Mouse (Mus musculus) embryonic facial prominence, embryonic 15.5 days (tissue): ENCODE data around the gene Myh9. TPM values are rescaled to one million over a fixed set of nuclear protein-coding genes. Genes with fewer than 3 reads are reported as not detected.
"Not testable (repeated sequence)": the region's sequence is repeated elsewhere in the genome, so short reads cannot be mapped to it uniquely, and the experiment has no call there.

ENCODE experiments used
- ATAC-seq: fragments of 200-750 bp; cut with Nextera tagmentation; 2 replicates; pipeline ENCODE4 v1.8.0; 2017; ENCODE audit warnings: low read depth, moderate TSS enrichment; ENCODE audit not compliant: insufficient number of reproducible peaks, low FRiP score, low TSS enrichment
- H3K27ac ChIP-seq: fragments of 300-500 bp; sonication (generic); replicated peaks from 2 replicates; pipeline ENCODE4 v1.5.1; 2015; ENCODE audit warnings: mild to moderate bottlenecking, inconsistent platforms
- H3K27me3 ChIP-seq: fragments of 300-500 bp; sonication (generic); 2 replicates; pipeline ENCODE4 v1.6.1; 2015; ENCODE audit warnings: inconsistent platforms
- H3K36me3 ChIP-seq: fragments of 300-500 bp; sonication (generic); 2 replicates; pipeline ENCODE4 v1.6.1; 2015; ENCODE audit warnings: mild to moderate bottlenecking, inconsistent platforms
- H3K4me1 ChIP-seq: fragments of 300-500 bp; sonication (generic); 2 replicates; pipeline ENCODE4 v1.6.1; 2015; ENCODE audit warnings: inconsistent platforms
- H3K4me2 ChIP-seq: fragments of 300-500 bp; sonication (generic); replicated peaks from 2 replicates; pipeline ENCODE4 v1.6.1; 2015; ENCODE audit warnings: mild to moderate bottlenecking, inconsistent platforms
- H3K4me3 ChIP-seq: fragments of 300-500 bp; sonication (generic); replicated peaks from 2 replicates; pipeline ENCODE4 v1.5.1; 2015; ENCODE audit warnings: mild to moderate bottlenecking, inconsistent platforms
- H3K9ac ChIP-seq: fragments of 300-500 bp; sonication (generic); 2 replicates; pipeline ENCODE4 v1.6.1; 2015; ENCODE audit warnings: inconsistent platforms
- H3K9me3 ChIP-seq: fragments of 300-500 bp; sonication (generic); replicated peaks from 2 replicates; pipeline ENCODE4 v1.6.1; 2016; ENCODE audit warnings: inconsistent platforms
- WGBS: fragments of 180-500 bp; shearing (Covaris S2); methylation state at CpG from one replicate; pipeline ENCODE4 v1.1.7; 2015; 5-methylcytosine and 5-hydroxymethylcytosine counted together
- polyA plus RNA-seq: library from polyadenylated mRNA; unstranded; fragments of >200 nt; fragmentation: Nextera tagmentation; extraction: Ambion mirVana; gene quantifications from 2 replicates; pipeline ENCODE4 v1.2.1, GENCODE M21; 2015

Gene Myh9
- polyA plus RNA-seq, 1 experiment from 2014 or later = 41.1 TPM

DNA sequence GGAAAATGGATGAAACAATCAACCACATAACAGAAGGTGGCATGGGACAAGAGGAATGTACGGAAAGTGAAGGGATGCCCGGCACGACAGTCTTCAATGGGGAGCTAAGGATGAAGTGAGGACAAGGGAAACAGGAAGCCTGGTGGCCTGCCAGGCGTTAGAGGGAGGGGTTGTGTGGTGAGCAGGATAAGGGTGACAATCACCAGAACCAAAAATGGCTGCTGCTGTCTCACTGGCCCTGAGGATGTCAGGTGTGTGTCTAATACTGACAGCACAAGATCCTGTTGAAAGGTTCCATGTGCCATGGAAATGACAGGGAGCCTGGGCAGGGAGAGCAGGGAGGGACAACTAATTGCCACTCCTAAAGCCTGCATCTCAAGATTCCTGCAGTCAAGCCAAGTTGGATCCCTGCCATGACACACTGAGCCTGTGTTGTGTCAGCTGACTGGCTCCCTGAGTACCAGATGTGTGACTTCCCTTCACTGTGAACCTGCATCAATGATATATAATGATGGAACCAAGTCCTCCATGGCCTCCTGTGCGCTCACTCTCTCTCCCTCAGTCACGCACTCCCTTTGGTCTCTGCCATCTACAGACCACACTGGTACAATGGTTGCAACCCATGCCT is 116.5 kb downstream of the Myh9 start:
- ATAC-seq, H3K9ac ChIP-seq, H3K27me3 ChIP-seq, H3K4me2 ChIP-seq, H3K4me1 ChIP-seq, H3K36me3 ChIP-seq, H3K4me3 ChIP-seq, H3K27ac ChIP-seq, H3K9me3 ChIP-seq: not testable (repeated sequence)
- 69% methylated on average over 6 of the region's 6 CpGs for WGBS

DNA sequence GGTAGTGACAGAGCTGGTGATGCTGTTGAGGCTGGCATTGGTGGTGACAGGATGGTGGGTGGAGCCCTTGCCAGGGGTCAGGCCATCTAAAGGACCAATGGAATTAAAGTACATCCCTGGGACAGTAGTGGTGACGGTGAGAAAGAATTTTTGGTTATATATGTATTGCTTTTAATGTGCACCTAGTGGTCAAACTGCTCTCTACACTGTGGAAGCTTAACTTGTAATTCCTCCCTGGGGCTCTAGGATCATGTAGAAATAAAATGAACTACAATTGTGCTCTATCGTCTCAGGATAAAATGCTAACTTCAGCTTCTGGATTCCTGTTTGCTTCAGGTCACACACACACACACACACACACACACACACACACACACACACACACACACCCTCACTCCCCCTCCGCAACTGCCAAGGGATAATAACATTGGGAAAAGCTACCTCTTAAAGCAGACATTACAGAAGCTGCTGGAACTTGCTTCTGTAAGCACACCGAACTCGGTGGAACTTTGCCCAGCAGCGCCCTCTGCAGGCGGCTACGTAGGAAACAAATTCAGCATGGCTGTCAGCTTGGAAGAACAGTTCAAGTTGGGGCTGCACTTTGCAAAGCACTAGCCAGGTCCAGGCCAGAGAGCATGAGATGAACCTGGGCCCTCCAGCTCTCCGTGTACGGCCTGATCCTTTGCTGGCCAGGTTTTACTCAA is 117.6 kb downstream of the Myh9 start:
- not testable (repeated sequence) for H3K27ac ChIP-seq, H3K9ac ChIP-seq, ATAC-seq, H3K9me3 ChIP-seq, H3K36me3 ChIP-seq, H3K27me3 ChIP-seq, H3K4me3 ChIP-seq, H3K4me1 ChIP-seq, H3K4me2 ChIP-seq
- 15% methylated on average over 3 of the region's 10 CpGs for WGBS

DNA sequence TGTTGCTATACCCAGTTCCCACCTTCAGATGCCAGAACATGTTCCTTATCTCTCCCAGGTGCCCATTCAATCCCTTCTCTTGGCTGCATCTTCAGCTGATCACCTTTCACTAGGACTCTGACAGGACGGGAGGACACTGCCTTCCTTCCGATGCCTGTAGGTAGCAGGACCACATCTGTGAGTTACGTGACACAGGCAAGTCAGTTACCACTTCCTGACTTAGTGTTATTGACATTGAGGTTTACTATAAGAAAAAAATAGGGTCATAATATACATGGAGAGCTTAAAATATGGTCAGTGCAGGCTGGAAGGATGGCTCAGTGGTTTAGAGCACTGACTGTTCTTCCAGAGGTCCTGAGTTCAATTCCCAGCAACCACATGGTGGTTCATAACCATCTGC is 120.5 kb downstream of the Myh9 start:
- not testable (repeated sequence) for H3K4me1 ChIP-seq, H3K9me3 ChIP-seq, H3K27me3 ChIP-seq, H3K27ac ChIP-seq, H3K4me2 ChIP-seq, H3K9ac ChIP-seq, H3K36me3 ChIP-seq, H3K4me3 ChIP-seq, ATAC-seq
- whole genome bisulfite sequencing = no CpG with 5 or more reads among the region's 3 CpGs

DNA sequence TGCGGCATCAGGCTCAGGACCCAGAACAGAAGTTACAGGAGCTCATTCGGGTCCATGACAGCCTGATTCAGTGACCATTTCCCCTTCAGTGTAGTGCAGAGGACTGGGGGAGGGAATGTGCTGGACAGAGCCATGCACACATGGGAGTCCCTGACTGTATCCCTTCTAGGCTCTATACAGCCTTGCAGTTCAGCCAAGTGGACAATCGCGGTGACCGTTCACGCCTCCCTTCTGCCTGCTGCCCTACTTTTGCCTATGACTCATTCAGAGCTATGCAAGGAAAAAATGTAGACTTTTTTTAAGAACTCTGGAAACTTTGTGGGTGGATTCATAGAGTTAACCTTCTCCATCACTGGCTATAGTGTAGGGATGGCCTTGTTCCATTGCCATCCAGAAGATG is 123.7 kb downstream of the Myh9 start:
- H3K36me3 ChIP-seq, H3K4me1 ChIP-seq, H3K9ac ChIP-seq, H3K9me3 ChIP-seq, ATAC-seq, H3K4me2 ChIP-seq, H3K4me3 ChIP-seq, H3K27me3 ChIP-seq, H3K27ac ChIP-seq: not testable (repeated sequence)
- WGBS = 77% methylated on average over 5 of the region's 6 CpGs

Other genes with a start within 250 kb of the Myh9 start
- gene Apol10b, start 246.1 kb downstream of the Myh9 start, polyA plus RNA-seq = 0.17 and 0.18 TPM in 2 replicates
- not detected in 2 replicates for gene Gm36245, start 242.9 kb downstream of the Myh9 start, polyA plus RNA-seq
- gene Apol11b, start 198.9 kb downstream of the Myh9 start, polyA plus RNA-seq = 0.13 TPM in 1 of 2 replicates, not detected in the other
- gene Apol7e, start 143.3 kb downstream of the Myh9 start, polyA plus RNA-seq = not detected in 2 replicates
- 0.13 and 0.41 TPM in 2 replicates for gene Apol9b, start 113.1 kb downstream of the Myh9 start, polyA plus RNA-seq
- gene Apol8, start 85.2 kb downstream of the Myh9 start, polyA plus RNA-seq = 0.08 and 0.18 TPM in 2 replicates
- gene Txn2, start 86.8 kb upstream of the Myh9 start, polyA plus RNA-seq = 225 and 235 TPM in 2 replicates
- gene Foxred2, start 114.5 kb upstream of the Myh9 start, polyA plus RNA-seq = 4.9 and 6.1 TPM in 2 replicates
- gene Eif3d, start 128.6 kb upstream of the Myh9 start, polyA plus RNA-seq = 177 and 186 TPM in 2 replicates